Mouse (Mus musculus) layer of hippocampus, adult 8-10 months (tissue): ENCODE measurements around the gene B230307C23Rik. TPM values are rescaled to one million over a fixed set of nuclear protein-coding genes. Genes with fewer than 3 reads are reported as not detected.
"Not testable (repeated sequence)": the region's sequence is repeated elsewhere in the genome, so short reads cannot be mapped to it uniquely, and the experiment has no call there.

ENCODE experiments used
- DNase-seq, 2 experiments: peaks; one replicate each; pipeline ENCODE4 v3.0.0; 2022; ENCODE audit warnings: low spot score in 2 of 2
- total RNA-seq, 4 experiments: library from RNA; stranded (reverse); gene quantifications; 2 replicates each; pipeline ENCODE4 v1.2.4; 2022

Gene B230307C23Rik
- total RNA-seq, 4 experiments from 2014 or later: 18.2 to 28.7 (median 25.5) TPM

DNA sequence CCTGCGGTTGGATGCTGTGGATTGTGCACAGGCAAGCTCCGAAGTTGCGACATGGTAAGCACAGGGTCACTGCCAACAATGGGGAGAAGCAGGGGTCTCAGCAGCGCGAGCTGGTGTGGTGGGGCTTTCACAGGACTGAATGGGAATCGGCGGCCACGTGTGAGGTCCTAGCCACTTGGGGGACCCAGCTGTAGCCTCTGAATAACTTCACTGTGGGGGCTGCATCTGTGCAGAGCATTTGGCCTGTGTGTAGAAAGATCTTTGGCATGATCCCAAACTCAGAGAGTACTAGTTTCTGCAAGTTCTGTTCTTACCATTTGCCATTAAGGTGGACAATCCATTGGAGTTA, 242 bp downstream of the B230307C23Rik start:
- not testable (repeated sequence) for DNase-seq

DNA sequence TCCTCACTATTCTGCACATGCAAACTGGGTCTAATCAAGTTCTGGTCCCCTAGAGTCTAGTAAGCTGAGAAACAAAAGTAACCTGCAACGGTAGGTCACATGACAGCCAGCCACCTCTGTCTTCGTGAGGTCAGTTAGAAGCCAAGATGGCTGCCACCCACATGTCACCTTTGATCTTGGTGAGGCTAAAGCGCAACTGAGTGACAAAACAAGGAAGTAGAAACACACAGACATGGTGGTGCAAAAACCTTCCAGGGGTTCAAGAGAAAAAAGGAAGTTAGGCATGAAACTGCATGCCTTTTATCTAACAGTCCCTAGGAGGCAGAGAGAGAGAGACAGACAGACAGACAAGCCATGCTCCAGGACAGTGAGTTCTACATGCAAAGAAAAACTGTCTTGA, 25.0 kb downstream of the B230307C23Rik start:
- no peak for DNase-seq

DNA sequence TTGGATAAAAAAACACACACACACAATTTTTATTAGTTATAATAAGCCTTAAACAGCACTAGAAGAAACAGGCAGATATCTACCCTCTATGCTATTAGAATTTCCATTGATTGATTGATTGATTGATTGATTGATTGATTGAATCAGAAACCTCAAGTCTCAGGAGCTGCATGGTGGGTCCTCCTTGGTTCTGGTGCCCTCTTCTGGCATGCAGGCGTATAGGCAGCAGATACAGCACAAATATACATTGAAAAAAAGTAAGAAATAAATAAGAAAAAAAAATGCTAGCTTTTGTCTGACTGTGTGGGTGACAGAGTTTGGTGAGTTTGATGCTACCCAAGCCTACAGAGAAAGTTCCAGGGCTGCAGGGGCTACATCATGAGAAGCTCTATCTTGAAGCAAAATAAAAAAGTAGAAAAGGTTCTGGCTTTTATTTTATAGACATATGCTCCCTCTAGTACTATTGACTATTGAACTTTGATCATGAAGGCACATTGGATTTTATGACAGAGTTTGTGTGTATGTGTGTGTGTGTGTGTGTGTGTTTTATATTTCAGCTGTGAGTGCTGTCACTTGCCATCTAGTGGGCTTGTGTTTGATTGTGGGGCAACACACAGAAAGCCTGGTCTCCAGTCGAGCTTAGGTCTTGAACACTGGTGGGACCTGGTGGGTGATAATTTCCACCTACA, 25.7 kb downstream of the B230307C23Rik start:
- no peak for DNase-seq

DNA sequence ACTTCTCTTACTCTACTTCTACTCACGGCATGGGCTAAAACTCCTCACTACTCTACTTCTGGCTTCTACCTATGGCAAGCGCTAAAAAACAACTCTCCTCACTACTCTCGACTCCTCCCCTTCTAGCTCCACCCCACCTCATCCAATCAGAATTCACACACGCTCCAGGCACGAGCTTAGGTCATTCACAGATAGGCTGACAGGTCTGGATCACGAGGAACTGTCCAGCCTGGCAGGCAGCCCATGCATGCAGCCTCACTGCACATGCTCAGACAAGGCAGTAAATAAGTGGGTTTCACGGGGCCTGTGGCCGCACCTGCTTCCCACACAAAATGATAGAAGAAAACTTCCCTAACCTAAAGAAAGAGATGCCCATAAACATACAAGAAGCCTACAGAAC, 29.1 kb downstream of the B230307C23Rik start:
- DNase-seq: not testable (repeated sequence)

DNA sequence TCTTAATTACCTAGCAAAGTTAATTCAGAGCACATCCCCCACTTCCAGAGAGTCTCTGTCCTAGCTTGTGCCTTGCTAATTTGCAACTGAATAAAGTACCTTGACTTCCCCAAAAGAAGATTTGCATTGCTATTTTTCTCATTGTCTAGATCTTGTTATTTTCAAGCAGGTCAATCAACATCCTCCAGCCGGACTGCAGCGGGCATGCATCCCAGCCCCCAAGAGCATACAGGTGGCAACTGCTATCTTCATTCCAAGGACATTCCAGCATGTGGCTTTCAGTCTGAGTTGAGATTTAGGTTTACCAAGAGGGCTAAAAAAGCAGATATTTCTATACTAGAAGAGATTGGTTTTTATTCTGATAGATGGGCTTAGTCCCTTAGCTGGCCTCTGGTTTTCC, 37.9 kb downstream of the B230307C23Rik start:
- DNase-seq: not testable (repeated sequence)

DNA sequence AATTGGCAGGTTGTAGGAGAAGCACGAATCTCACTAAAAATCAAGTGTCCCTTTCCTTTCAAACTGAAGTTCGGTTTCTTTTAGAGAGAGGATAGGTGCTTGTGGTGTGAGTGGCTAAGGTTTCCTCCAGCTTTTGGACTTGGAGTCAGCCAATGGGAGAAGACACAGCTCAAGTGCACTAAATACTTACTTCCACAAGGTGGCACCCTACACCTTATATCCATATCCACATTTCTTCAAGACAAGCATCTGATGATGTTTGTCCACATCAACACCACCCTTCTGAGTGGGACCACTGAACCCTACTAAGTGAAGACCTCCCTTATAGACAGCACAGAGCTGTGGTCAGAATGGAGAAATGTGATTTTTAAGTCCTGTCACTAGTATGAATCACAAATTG, 44.6 kb downstream of the B230307C23Rik start:
- DNase-seq: peak in 1 of 2 experiments; percentile 7

DNA sequence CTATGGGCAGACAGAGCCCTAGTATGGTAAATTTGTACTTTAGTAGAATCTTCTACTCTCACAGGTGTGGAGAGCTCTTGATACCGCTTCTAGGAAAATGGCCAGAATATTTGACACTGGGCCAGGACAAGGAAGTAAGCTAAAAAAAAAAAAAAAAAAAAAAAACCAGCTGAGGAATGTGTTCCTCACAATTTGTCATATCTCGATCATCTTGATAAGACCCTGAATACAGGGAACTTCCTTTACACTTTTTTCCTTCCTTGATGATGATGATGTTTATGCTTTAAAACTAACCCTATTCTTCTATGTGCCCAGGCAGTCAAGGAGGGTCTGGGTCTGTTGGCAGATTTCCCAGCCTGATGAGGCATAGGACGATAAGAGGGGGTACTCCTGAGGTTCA, 82.3 kb downstream of the B230307C23Rik start:
- not testable (repeated sequence) for DNase-seq

DNA sequence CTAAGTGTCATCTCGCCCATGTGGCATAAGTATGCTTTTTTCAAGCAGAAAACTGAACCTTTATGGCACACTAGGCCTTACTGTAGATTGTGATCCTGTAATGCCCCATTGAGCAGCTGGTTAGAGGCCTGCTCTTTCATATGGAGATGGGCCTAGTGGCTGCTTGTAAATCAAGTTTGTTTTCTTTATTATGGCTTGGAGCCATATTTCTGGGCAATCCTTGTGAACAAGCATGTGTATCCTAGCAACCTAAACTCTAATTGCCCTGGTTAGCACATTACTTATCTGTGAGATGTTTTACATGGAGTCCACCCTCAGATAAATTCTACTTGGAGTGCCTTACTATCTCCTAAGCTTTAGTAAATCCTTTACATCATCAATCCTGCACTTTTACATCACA, 84.0 kb downstream of the B230307C23Rik start:
- not testable (repeated sequence) for DNase-seq

Other genes with a start within 250 kb of the B230307C23Rik start
- 1 to 10 TPM in 1 of 4 experiments, under 1 TPM in 3; 0.45 to 1.3 (median 0.70) TPM for gene Ripk4, start 233.5 kb upstream of the B230307C23Rik start, total RNA-seq
- 10 to 100 TPM; 22.0 to 29.2 (median 24.6) TPM for gene Prdm15, start 145.5 kb upstream of the B230307C23Rik start, total RNA-seq
- gene C2cd2, start 34.7 kb upstream of the B230307C23Rik start, total RNA-seq: 10 to 100 TPM; 11.1 to 14.8 (median 12.2) TPM
- 10 to 100 TPM; 23.0 to 33.6 (median 25.5) TPM for gene Zbtb21, start 34.7 kb upstream of the B230307C23Rik start, total RNA-seq
- 10 to 100 TPM in 1 of 4 experiments, 1 to 10 TPM in 3; 7.4 to 10.1 (median 8.8) TPM for gene A630089N07Rik, start 85.1 kb downstream of the B230307C23Rik start, total RNA-seq